In the genomic region with DNA sequence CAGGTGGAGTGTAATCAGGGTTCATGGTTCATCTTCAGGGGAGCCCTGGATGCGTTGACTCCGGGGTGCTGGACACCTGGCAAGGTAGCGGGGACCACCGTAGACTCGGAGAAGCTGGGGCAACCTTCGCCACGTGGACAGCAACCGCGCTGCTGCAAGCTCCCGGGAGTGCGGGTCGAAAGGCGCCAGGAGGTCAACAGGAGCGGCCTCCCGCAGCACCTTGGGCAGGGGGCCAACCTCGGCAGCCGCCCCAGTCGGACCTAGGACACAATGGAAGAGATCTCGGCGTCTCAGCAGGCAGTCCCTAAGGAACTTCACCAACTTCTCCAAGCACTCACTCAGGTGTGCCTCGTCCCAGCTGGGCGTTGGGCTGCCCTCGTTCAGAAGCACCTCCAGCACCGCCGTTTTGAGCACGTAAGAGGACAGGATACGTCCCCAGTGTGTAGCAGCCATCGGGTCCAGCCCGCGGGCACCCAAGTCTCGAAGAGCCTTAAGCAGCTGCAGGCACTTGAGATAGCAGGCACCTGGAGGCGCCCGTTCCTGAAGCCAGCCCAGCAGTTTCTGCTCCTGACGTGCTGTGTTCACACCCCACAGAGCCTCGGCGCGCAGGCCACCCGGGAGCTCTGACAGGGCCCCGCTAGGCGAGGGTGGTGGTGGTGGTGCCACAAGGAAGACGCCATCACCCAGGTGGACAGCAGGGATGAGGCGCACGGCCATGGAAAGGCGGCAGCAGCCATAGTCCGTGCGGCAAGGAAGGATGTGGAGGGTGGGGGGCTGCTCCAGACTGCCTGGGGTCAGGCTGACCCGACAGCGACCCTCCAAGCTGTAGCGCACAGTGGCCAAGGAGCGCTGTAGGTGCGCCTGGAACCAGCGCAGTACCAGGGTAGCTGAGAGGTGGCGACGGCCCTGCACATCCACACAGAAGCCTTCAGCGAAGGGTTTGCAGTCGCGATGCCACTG, we compare ENCODE assay signal across 8 mouse cellular contexts. TPM values are rescaled to one million over a fixed set of nuclear protein-coding genes. Genes with fewer than 3 reads are reported as not detected.
A peak's percentile ranks its signal among the peaks of the same experiment; 100 is the strongest.
DNase-seq lines count a peak whose midpoint lies in the region; ATAC-seq lines count a peak whose summit lies in the region.

No protein-coding gene starts in this region.

- 32% methylated on average over 57 of the region's 57 CpGs for whole genome bisulfite sequencing in lung, embryonic 15.5 days
- 34% methylated on average over 52 of the region's 57 CpGs for WGBS in embryonic facial prominence, embryonic 14.5 days
- 49% methylated on average over 57 of the region's 57 CpGs for WGBS in intestine, embryonic 16.5 days
- WGBS in neural tube, embryonic 13.5 days: 15% methylated on average over 57 of the region's 57 CpGs

- H3K9me3 ChIP-seq in lung, embryonic 15.5 days: no peaks in the 10 kb centered on the region
- no peaks in the 10 kb centered on the region for H3K9me3 ChIP-seq in embryonic facial prominence, embryonic 14.5 days (ENCODE audit: control insufficient read depth, low read length)
- H3K9me3 ChIP-seq in intestine, embryonic 16.5 days (ENCODE audit: control insufficient read depth, low read length): no peaks in the 10 kb centered on the region
- H3K9me3 ChIP-seq in neural tube, embryonic 13.5 days: no peaks in the 10 kb centered on the region

- peaks cover 46% of the 10 kb centered on the region for H3K4me1 ChIP-seq in lung, embryonic 15.5 days
- H3K4me1 ChIP-seq in embryonic facial prominence, embryonic 14.5 days (ENCODE audit: control insufficient read depth, insufficient read depth, low read length): peaks cover 32% of the 10 kb centered on the region
- peaks cover 33% of the 10 kb centered on the region for H3K4me1 ChIP-seq in intestine, embryonic 16.5 days (ENCODE audit: control insufficient read depth, insufficient read depth, low read length)
- peaks cover 39% of the 10 kb centered on the region for H3K4me1 ChIP-seq in neural tube, embryonic 13.5 days (replicated peaks)

- H3K27ac ChIP-seq in lung, embryonic 15.5 days: no peak overlapping the region
- no peak overlapping the region for H3K27ac ChIP-seq in embryonic facial prominence, embryonic 14.5 days (replicated peaks; ENCODE audit: low read depth, low read length)
- no peak overlapping the region for H3K27ac ChIP-seq in intestine, embryonic 16.5 days (ENCODE audit: low read length)
- H3K27ac ChIP-seq in neural tube, embryonic 13.5 days (replicated peaks): no peak overlapping the region

- H3K4me3 ChIP-seq in lung, embryonic 15.5 days: peak overlapping the region; percentile 80
- H3K4me3 ChIP-seq in embryonic facial prominence, embryonic 14.5 days (ENCODE audit: low read depth, low read length): peak overlapping the region; percentile 70
- peak overlapping the region; percentile 82 for H3K4me3 ChIP-seq in intestine, embryonic 16.5 days (ENCODE audit: low read length)
- peak overlapping the region; percentile 55 for H3K4me3 ChIP-seq in neural tube, embryonic 13.5 days

- H3K9ac ChIP-seq in lung, embryonic 15.5 days: peak overlapping the region; percentile 98; the same call in 1 of the 2 replicates
- peak overlapping the region; percentile 12; the same call in 1 of the 2 replicates for H3K9ac ChIP-seq in embryonic facial prominence, embryonic 14.5 days (ENCODE audit: low read depth, low read length)
- peak overlapping the region; percentile 99 for H3K9ac ChIP-seq in intestine, embryonic 16.5 days (ENCODE audit: low read depth, low read length)
- no peak overlapping the region for H3K9ac ChIP-seq in neural tube, embryonic 13.5 days

- H3K27me3 ChIP-seq in lung, embryonic 15.5 days: no peaks in the 10 kb centered on the region
- peaks cover 16% of the 10 kb centered on the region; the same call in 1 of the 2 replicates for H3K27me3 ChIP-seq in embryonic facial prominence, embryonic 14.5 days (replicated peaks; ENCODE audit: control insufficient read depth, insufficient read depth, low read length)
- H3K27me3 ChIP-seq in intestine, embryonic 16.5 days (replicated peaks; ENCODE audit: control insufficient read depth, insufficient read depth, low read length): no peaks in the 10 kb centered on the region
- H3K27me3 ChIP-seq in neural tube, embryonic 13.5 days: peaks cover 59% of the 10 kb centered on the region

- H3K4me2 ChIP-seq in lung, embryonic 15.5 days: peak overlapping the region; percentile 92
- peak overlapping the region; percentile 85 for H3K4me2 ChIP-seq in embryonic facial prominence, embryonic 14.5 days (ENCODE audit: low read depth, low read length)
- H3K4me2 ChIP-seq in intestine, embryonic 16.5 days (ENCODE audit: low read depth, low read length): peak overlapping the region; percentile 80
- peak overlapping the region; percentile 79 for H3K4me2 ChIP-seq in neural tube, embryonic 13.5 days

- H3K36me3 ChIP-seq in lung, embryonic 15.5 days: peaks cover 6% of the 10 kb centered on the region; the same call in 1 of the 2 replicates
- peaks cover 28% of the 10 kb centered on the region for H3K36me3 ChIP-seq in embryonic facial prominence, embryonic 14.5 days (ENCODE audit: control insufficient read depth, insufficient read depth, low read length)
- H3K36me3 ChIP-seq in intestine, embryonic 16.5 days (ENCODE audit: control insufficient read depth, insufficient read depth, low read length): no peaks in the 10 kb centered on the region
- H3K36me3 ChIP-seq in neural tube, embryonic 13.5 days: no peaks in the 10 kb centered on the region

- ATAC-seq in lung, embryonic 15.5 days (ENCODE audit: borderline replicate concordance, extremely low read depth, low FRiP score, low TSS enrichment): 0 out of 2 replicates have a peak, but pooled peaks have one; percentile 4
- no peak for ATAC-seq in embryonic facial prominence, embryonic 14.5 days (ENCODE audit: low read depth)
- ATAC-seq in intestine, embryonic 16.5 days: no peak
- ATAC-seq in neural tube, embryonic 13.5 days (ENCODE audit: low read depth): peak; percentile 24; the same call in 1 of the 2 replicates

- DNase-seq in lung, postnatal 10 days: no peak
- DNase-seq in embryonic facial prominence, embryonic 14.5 days (ENCODE audit: low spot score): no peak
- no peak for DNase-seq in thymus, postnatal 25 days
- no peak for DNase-seq in frontal cortex, postnatal 25 days (ENCODE audit: low spot score in 2 of 2)
- no peak for DNase-seq in retina, embryonic 14.5 days (ENCODE audit: low spot score)

RNA-seq across cellular contexts. Expression of a gene that starts 1.8 kb away (rescaled TPM):
- polyA plus RNA-seq in lung, embryonic 15.5 days (2015; fragmentation: Nextera tagmentation; extraction: Ambion mirVana): 7.4 and 8.1 TPM in 2 replicates
- 5.0 TPM in 2 replicates for polyA plus RNA-seq in embryonic facial prominence, embryonic 14.5 days (2014; fragmentation: Nextera tagmentation; extraction: Ambion mirVana)
- 4.0 and 4.1 TPM in 2 replicates for polyA plus RNA-seq in intestine, embryonic 16.5 days (2015; fragmentation: Nextera tagmentation; extraction: Ambion mirVana)
- 1.6 and 2.0 TPM in 2 replicates for polyA plus RNA-seq in neural tube, embryonic 13.5 days (2015; fragmentation: Nextera tagmentation; extraction: Ambion mirVana)

RNA-seq across cellular contexts. Expression of a gene that starts 42.0 kb away (rescaled TPM):
- polyA plus RNA-seq in lung, embryonic 15.5 days (2015; fragmentation: Nextera tagmentation; extraction: Ambion mirVana): 2.8 and 3.4 TPM in 2 replicates
- 2.9 and 3.1 TPM in 2 replicates for polyA plus RNA-seq in embryonic facial prominence, embryonic 14.5 days (2014; fragmentation: Nextera tagmentation; extraction: Ambion mirVana)
- 4.6 and 5.1 TPM in 2 replicates for polyA plus RNA-seq in intestine, embryonic 16.5 days (2015; fragmentation: Nextera tagmentation; extraction: Ambion mirVana)
- 10.3 and 11.0 TPM in 2 replicates for polyA plus RNA-seq in neural tube, embryonic 13.5 days (2015; fragmentation: Nextera tagmentation; extraction: Ambion mirVana)

RNA-seq across cellular contexts. Expression of a gene that starts 43.2 kb away (rescaled TPM):
- polyA plus RNA-seq in lung, embryonic 15.5 days (2015; fragmentation: Nextera tagmentation; extraction: Ambion mirVana): 115 and 130 TPM in 2 replicates
- 98.7 and 100 TPM in 2 replicates for polyA plus RNA-seq in embryonic facial prominence, embryonic 14.5 days (2014; fragmentation: Nextera tagmentation; extraction: Ambion mirVana)
- polyA plus RNA-seq in intestine, embryonic 16.5 days (2015; fragmentation: Nextera tagmentation; extraction: Ambion mirVana): 123 and 136 TPM in 2 replicates
- polyA plus RNA-seq in neural tube, embryonic 13.5 days (2015; fragmentation: Nextera tagmentation; extraction: Ambion mirVana): 89.3 and 107 TPM in 2 replicates

Comparison
In these comparisons a context has a peak if more than half of its experiments do, and no peak if none do; other contexts are left out.
1. ATAC-seq: peak in lung, embryonic 15.5 days (single experiment) and neural tube, embryonic 13.5 days (single experiment); none in embryonic facial prominence, embryonic 14.5 days (single experiment) and intestine, embryonic 16.5 days (single experiment).
2. Peak in every context shown above with its lines, with median percentiles within 50 percentile points of each other: H3K4me2 ChIP-seq and H3K4me3 ChIP-seq.